Mouse (Mus musculus) embryo, embryonic 9.5 days (tissue): Measurements from ENCODE around the gene Ushbp1.

Experiments used
- DNase-seq: peaks from one replicate; pipeline ENCODE4 v3.0.0-alpha.2; 2017; ENCODE audit errors: extremely low spot score

Gene Ushbp1

DNA sequence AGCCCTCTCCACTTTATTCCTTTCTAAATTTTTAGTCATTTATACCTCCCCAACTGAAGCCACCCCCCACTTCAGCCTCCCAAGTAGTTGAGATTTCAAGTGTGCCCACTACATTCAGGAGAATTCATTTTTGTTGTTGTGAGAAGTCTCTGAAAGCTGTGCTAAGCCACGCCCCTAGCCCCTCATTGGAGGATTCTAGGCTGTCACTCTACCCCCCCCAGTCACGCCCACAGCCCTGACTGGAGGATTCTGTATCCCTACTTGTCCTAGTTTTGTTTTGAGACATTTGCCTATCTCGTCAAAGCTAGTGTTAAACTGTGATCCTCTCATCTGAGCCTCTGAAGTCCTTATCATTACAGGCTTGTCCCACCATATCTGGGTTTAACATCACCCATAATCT, 2.7 kb downstream of the Ushbp1 start:
- DNase-seq = peak; percentile 54

- DNase-seq = no peak
Measured at GRCm38 (mm10) chr8:71392391-71392790, 3.2 kb downstream of the Ushbp1 start.

DNA sequence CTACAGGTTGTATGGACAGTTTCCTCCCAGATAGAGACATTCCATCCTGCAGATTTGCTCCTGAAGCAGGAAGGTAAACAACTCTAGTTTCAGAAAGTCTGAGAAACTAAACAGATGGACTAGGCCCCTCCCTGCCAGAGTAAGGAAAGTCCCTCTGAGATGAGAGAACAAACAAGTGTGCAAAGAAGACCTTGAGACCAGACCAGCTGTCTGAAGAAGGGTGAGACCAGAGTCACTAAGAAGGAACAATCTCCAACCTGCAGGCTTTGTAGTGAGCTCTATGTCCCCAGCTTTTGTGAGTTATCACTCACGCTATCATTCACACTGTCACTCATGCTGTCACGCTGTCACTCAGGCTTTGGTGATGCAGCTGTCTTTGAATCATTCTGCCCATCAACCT, 3.9 kb downstream of the Ushbp1 start:
- DNase-seq = no peak

DNA sequence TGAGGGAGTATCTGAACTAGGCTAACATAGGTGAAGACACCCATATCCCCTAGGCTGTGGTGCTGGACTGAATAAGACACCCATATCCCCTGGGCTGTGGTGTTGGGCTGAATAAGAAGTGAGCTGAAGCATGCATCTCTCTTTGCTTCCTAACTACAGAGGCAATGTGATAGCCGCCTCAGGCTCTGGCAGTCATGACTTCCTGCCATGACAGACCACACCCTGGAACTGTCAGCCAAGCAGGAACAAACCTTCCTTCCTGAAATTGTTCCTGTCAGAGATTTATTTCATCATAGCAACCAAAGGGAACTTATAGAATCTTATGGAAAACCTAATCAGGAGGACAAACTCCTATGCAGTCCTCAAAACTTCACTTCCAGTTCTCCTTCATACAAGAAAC, 7.3 kb downstream of the Ushbp1 start:
- no peak for DNase-seq

- no peak for DNase-seq
Measured at GRCm38 (mm10) chr8:71385212-71385835, 10.3 kb downstream of the Ushbp1 start.

DNA sequence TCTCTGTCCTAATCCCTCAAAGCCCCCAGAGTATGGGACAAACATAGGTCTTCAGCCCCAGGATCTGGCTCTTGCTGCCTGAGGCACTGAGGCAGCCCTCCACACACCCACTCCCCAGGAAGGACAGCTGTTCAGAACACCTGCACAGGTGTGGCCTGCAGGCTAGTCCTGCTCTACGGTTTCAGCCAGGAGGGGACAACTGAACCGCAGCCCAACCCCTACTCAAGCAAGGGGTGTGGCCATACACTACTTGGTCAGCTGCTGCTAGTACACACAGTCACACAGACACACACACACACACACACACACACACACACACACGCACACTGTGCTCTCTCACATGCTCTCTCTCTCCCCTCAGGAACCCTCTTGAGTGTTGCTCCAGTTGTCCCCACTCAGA, 11.7 kb downstream of the Ushbp1 start:
- DNase-seq = no peak

- peak; percentile 73 for DNase-seq
Measured at GRCm38 (mm10) chr8:71383396-71383795, 12.2 kb downstream of the Ushbp1 start.

DNA sequence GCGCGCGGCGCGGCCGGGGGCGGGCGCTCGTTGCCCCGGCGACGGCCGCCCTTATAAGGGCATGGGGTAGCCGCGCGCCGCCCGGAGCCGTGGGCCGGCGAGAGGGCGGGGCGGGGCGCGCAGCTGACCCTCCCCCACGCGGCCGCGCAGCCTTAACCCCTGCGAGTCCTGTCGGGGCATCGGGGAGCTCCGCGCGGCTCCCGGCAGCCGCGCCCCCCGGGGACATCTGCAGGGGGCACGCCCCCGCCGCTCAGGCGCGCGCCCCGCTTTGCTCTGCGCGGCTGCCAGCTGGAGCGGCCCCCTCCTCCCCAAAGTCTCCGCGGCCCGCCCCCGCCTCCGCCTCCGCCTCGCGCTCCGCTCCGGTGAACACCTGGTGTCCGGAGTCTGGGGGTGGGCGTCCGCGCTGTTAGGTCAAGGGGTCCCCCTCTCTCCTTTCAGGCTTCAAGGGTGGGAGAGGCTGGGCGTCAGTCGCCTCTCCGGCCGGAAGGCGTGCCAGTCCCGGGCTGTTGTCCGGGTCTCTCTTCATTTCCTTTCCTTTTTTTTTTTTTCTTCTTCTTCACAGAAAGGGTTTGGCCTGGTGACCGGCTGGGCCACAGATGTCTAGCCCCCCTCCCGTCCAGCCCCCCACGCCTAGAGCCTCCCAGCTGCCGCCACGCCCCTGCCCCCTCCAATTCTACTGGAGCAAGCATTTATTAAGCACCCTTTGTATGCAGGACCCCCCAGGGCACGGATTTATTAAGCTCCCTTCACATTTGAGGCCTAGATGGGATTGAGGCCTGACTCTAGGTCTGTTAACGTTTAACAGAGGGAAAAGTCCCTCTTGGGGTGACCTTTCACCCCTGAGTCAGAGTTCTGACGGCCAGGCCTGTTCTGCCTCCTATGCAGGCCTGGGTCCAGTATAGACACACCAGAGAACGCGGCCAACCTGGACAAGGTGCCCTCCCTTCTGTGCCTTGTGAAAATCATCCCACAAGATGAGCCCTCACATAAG, 13.3 kb downstream of the Ushbp1 start:
- DNase-seq = peak; percentile 92

DNA sequence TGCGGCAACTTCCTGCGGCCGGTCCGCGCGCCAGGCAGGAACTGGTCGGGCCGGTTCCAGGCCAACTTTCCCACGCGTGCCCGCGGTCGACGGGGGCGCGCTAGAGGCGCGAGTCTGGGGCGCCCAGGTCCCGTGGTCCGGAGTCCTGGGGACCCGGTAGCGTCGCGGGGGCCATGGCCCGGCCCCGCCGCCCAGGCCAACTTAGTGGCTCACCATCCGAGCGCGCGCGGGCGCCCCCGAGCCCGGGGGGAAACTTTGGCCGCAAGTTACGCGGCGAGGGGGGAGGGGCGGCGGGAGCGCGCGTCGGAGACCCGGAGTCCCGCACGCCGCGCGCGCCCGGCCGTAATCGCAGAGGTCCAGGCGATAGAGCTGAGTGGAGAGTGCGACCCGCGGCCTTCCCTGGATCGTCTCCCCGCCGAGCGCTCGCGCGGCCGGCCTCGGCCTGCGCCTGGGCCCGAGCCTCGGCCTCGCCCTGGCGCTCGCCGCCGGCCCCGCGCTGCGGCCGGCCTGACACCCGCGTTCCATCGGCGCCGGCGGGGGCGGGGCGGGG, 14.1 kb downstream of the Ushbp1 start, which contains the start of gene Nr2f6:
Gene Nr2f6, minus strand, starts transcription at position 540 of the 550 bp plus-strand sequence.
- DNase-seq = peak; percentile 79

DNA sequence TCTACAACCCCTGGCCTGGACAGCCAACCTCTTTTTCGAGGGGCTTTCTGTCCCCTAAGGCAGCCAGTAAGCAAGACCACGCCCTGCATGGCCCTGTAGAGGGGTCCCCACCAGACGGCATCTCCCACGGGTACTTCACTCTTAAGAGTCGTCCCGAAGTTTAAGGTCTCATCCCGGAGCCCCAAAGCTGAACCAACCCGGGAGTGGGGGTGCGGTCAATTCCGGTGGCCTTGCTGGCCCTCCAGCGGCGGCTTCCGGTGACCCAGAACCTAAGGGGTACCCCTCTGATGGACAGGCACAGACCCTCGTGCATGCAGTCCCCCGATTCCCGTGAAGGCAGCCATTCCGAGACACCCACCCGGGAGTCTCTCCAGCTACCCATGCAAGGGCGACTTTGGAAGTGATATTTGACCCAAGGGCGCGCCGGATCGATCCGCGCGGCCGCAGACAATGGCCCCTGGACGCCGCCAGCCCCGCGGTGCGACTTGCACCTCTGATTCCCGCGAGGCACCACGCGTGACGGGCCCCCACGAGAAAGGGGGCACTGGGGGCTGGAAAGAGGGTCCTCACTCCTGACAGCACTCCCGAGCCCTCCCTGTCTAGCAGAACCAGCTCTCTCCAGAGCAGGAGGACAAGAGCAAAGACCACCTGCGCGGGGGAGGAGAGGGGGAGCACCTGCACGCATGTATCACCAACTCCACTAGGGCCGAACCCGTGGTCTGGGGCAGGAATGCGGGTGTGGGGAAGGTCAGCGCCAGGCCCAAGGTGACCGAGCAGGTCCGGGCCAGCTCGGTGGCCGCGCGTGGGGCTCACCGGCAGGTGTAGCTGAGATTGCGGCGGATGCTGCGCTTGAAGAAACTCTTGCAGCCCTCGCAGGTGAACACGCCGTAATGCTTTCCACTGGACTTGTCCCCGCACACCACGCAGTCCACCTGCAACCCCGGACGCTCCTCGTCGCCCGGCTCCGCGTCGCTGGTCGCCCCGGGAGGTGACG, 15.1 kb downstream of the Ushbp1 start:
- peak; percentile 49 for DNase-seq

- DNase-seq = peak; percentile 28
Measured at GRCm38 (mm10) chr8:71379512-71380075, 16.0 kb downstream of the Ushbp1 start.

DNA sequence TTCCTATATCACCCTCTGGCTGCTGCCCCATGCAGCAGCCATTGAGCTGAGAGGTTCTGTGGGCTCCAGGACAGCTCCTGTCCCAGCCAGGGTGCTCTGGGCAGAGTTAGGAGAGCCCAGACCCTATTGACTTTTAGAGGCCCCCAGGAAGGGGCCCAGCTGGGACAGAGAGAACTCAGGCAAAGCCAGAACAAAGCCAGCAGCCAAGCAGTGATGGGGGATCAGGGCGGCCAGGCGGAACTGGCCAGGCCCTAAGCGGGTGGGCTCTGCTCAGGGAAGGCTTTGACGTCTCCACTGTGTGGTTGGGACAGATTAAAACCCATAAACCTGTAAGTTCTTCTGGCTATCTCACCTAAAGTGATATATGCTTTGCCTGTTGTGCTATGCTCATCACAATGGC, 16.6 kb downstream of the Ushbp1 start:
- DNase-seq = no peak

GRCm38 (mm10) chr8:71376423-71377030, 19.1 kb downstream of the Ushbp1 start:
- no peak for DNase-seq

DNA sequence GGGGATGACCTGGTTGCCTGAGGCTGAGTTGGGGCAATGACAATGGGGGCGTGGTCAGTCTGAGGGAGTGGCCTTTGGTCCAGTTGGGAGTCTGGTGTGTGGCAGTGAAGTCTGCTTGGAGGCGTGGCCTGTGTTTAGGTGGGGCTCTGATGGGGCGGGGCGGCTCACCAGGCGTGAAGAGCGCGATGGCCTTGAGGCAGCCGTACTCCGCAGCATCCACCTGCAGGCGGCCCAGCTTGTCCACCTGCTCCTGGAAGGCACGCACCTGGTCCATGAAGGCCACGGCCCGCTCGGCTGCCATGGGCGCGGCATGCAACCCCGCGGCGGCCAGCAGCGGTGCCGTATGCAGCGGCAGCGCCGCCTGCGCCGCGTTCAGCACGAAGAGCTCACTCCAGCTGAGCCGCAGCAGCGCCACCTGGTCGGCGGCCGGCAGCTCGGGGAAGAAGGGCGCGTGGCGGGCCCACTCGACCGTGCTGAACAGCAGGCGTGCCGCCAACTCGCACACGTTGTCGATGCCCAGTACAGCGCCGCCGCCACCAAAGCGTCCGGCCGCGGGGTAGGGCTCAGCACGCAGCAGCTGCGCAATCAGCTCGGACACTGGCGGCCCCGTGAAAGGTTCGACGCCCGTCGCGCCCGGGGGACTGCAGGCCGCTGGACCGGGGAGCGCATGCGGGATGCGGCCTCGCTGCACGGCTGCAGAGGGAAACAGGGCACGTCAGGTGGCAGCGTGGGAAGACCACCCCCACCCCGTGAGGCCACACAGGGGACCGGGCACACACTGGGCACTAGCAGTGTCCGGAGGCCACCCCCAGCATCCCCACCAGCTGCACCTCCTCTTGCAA, 19.8 kb downstream of the Ushbp1 start:
- DNase-seq = peak; percentile 76

GRCm38 (mm10) chr8:71374616-71375206, 20.9 kb downstream of the Ushbp1 start:
- no peak for DNase-seq

DNA sequence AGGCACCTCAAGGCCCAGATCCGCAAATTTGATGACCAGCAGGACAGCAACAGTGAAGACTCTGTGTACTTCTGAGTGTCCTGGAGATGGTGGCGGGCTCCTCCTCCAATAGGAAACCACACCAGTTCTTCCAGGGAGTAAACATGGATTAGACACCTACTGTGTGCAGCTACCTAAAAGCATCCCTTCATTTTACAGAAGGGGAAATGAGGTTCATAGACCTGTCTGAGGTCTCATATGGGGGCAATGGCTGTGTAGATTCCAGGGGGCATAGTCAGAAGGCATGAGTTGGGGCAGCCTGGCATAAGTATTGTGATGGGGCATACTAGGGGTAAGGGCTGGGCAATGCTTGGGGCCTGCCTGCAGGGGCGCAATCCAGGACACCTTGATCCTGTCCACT, 22.6 kb downstream of the Ushbp1 start:
- DNase-seq = no peak

GRCm38 (mm10) chr8:71372427-71372826, 23.2 kb downstream of the Ushbp1 start:
- no peak for DNase-seq

DNA sequence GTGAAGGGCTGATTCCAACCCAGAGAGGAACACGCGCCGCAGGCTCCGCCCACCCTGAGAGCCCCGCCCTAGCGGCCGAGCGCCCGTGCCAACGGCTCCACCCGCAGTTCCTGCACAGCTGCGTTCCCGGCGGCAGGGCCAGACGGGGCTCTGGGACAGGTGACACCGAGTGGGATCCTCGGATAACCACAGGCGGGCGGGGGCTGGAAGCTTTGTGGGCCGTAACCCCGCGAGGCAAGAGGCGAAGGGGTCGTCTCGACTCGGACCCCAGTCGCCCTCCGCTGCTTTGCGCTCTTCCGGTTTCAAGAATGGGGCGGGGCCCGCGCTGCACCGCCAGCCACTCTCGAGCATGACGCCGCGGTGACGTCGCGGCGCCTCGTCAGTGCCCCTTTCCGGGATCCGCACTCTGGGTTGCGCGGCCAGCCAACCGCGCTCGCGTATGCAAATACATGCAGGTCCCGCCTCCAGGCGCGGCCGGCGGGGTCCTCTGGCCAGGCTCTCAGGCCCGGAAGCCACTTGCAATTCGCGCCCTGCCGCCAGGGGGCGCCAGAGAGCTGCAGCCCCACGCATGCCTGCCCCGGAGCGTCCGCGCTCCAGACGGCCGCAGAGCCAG, 24.3 kb downstream of the Ushbp1 start, which contains the start of gene Ocel1:
Gene Ocel1, plus strand, starts transcription at position 63 of the 613 bp plus-strand sequence.
- peak; percentile 95 for DNase-seq
